Mouse (Mus musculus): ENCODE data around the gene Socs3.

Gene Socs3

DNA sequence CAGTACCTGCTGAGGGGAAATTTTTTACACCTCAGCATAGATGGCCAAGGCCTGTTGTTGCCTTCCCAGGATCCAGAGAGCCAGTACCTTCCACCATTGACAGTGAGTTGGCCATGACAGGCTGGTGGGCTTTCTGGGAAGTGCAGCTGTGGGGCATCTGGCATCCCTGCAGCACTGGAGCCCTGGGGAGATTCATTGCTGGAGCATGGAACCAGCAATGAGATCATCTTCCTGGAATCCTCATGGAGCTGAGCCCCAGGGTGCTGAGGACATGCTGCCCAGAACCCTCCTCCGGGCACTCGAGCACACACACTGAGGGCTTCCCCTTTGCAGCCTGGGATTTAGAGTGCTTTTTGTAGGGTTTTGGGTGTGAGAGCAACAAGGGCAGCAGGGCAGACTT lies 25.4 kb upstream of the Socs3 start:
- no peak for DNase-seq

DNA sequence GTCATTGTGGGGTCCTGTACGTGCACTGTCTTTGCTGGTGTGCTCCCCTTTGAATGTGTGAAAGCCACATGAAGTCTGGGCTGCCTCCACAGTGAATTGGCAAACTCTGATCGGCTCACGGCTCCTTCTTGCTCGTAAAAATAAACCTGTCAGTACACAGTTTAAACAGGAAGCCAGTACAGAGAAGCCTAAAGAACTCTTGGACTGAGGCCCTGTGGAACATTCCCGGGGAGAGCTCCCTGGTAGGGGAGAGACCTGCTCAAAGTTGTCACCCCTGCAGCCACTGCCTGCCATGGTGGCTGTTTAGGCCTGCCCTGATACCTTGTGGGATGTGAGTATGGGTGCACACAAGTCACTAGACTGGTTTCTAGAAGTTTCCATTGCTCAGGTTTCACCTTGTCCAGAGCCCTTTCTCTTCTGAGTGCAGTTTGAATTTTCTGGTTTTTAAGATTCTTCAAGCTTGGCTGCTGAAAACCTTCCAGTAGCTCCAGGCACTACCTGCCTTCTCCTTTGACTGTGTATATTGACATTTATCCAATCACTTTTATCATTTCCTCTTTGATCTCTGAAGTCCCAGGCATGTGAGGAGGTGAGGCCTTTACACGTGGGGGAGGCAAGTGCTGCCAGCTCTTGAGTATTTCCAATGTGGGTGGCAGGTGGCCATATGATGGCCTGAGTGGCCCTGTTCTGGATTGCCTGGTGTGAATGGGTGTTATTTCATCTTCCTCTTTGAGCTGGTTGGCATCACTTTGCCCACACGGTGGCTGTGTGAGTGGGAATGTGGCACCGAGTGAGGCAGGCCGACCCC lies 24.6 kb upstream of the Socs3 start:
- DNase-seq = peak; percentile 60

DNA sequence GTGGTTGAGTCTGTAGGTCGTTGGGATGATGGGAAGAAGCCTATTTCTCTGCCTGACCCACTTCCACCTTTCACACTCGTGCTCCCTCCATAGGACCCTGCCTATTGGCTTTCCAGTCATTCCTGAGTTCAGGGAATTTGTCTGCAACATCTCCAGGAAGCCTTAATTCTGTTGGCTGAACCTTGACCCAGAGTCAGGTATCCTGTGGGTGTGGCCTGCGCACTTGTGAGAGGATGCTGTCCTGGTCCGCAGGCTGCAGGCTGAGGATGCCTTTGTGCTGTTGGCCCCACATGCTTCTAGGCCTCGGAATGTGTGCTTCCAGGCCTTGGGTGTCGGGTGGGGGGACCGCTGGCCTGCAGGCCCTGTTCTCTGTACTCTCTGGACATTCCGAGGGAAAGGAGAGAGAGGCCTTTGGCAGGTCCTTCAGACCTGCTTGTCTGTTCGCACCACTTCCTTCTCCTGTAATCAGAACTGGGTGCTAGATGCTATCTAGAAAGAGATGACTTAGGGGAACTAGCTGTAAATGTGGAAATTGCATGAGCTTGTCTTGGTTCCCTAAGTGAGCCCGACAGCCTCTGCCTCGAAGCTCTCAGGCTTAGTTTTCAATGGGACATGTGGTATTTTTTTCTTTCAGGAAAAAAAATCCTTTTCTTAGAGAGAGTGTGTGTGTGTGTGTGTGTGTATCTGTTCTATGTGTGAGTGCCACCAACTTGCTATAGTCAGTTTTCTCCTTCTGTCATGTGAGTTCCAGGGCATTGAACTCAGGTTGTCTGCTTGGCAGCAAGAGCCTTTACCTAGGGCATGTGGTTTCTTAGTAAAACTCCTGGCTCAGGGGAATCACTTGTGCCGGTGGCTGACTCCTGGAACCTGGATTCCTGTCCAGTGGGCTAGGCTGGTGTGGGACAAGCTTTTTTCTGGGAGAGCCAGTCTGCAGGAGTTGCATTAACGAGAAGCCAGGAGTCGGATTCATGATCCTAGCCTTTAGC lies 23.6 kb upstream of the Socs3 start:
- peak; percentile 22 for DNase-seq

DNA sequence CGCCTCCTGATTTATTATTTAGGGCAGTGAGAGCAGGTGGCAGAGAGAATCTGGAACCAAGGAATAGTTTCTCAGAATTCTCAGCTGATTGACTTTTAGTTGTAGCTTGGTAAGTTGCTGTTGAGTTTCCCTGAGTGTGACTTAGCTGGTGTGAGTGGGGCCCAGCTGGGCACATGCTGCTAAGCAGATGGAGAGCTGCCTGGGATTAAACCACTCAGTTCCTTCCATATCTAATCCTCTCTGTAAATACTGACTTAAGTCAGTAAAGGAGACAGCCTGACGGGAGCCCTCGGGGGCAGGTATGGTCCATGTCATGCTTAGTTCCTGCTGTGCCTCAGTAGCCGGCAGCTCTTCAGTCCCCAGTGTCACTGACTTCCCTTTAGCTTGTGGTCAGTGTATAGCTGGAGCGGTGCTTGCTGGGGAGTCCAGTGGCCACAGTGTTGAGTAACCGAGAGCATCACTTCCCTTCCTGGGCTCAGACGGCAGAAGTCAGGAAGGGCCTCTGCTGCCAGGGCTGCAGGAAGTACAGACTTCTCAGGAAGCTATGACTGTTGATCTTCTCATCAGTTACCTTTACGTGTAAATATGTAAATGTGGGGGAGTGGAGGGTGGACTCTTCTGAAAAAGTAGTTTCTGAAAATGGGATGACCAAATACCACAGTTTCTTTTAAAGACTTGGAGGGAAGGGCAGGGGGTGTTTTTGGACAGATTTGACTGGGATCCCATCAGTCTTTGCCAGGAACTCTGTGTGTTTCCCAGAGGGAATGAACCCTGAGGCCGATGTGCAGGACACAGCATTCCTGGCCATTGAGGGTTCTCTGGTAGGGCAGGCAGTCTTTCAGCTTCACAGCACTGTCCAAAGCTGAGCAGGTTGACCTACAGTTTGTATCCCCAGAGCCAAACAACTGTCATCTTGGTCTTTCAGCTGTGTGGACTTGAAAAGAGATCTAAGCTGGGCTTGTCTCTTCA lies 21.9 kb upstream of the Socs3 start:
- peak; percentile 23 for DNase-seq

DNA sequence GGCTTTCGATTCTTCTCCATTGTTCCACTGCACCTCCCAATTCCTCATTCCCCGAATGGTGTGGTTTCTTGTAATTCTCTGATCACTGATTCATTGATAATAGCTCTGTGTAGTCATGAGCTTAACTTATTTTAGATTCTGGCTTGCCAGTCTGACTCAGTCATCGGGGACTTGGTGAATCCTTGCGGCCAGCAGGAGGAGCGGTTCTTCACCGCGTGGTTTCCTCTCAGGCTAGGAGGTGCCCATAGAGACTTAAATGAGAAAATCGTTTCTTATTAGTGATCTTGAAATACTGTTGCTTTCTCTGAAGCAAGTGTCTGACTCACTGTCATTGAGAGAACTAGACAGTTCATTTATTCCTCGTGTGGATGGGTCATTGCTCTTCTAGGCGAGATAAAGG lies 20.1 kb upstream of the Socs3 start:
- no peak for DNase-seq

DNA sequence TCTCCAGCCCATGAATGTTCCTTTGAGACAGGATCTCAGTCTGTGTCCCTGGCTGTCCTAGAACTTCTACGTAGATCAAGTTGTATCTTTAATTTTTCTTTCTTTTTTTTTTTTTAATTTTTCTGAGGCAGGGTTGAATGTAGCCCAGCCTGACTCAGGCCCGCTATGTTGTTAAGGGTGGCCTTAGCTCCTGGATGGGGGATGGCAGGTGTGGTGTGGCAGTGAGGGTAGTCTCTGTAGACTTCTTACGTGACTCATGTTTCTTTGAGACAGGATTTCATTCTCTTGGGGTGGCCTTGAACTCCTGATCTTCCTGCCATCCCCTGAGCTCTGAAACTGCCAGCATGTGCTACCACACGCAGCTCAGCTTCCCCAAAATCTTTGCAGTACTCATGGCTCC lies 19.4 kb upstream of the Socs3 start:
- no peak for DNase-seq

DNA sequence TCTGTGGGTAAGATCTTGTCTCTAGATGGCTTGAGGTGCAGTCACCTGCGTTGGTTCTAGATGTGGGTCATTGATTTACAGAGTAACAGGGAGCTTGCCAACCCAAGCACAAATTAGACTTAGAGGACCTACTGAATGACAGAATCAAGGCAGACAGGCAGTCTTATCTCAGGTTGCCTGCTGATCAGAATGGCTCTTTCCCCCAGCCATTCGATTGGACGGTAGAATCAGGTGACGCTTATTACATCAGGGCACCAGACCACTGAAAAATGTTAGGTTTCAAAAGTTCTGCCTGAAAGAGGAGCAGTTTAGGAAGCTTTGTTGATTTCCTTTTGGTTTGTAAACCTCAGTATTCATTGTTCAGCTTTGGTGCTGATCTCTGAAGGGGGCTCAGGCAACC lies 18.1 kb upstream of the Socs3 start:
- DNase-seq = peak; percentile 56

DNA sequence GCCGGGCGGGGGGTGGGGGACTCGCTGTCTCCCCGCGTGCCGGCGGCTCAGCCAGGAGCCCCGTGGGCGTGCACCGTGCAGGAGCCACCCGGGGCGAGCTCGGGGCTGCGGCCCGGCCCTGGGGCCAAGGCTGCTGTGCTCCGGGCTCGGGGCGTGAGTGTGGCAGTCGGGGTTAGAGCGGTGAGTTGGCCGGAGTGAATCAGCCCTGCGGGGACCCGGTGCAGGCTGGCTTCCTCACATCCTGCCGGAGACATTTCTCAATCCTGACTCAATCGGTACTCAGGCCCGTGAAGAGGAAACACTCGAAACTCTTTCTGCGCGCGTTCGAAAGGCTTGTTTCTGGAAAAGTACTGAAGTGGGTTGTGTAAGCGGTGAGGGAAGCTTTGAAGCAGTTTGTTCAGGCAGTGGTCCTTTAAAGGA lies 17.2 kb upstream of the Socs3 start:
- DNase-seq = no peak

DNA sequence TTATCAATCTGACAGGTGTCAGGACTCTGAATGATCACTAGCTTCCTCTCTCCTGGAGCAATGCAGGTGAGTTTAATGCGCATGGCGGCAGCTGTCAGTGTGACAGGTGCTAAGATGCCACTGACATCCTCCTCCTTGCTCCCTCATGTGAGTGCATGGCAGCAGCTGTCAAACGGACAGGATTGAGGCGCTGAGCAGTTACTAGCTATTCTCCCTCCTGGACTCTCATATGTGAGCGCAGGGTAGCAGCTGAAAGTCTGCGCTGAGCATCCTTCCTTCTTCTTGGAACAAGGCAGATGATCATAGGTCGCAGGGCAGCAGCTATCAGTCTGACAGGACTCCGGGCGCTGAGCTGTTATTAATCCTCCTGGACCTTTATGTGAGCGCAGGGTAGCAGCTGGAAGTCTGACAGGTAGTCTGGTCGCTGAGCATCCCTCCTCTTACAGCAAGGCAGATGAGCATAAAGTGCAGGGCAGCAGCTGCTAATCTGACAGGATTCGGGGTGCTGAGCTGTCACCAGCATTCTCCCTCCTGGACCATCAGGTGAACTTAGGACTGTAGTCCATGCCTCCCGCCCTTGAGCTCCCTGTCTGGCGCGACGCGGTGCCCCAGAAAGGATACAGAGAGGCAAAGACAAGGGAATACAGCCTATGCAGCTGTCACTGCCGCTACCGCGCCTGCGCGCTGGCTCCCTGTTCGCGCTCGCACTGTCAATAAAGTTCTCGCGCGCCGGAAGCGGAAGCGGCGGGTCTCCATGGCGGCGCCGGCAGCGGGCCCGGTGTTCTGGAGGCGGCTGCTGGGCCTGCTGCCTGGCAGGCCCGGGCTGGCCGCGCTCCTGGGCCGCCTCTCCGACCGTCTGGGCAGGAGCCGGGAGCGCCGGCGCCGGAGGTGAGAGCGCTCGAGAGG lies 16.5 kb upstream of the Socs3 start, which contains the start of gene Pgs1:
Gene Pgs1 (plus strand): TSS at position 167 of the 906 bp plus-strand sequence.
- DNase-seq = peak; percentile 87

DNA sequence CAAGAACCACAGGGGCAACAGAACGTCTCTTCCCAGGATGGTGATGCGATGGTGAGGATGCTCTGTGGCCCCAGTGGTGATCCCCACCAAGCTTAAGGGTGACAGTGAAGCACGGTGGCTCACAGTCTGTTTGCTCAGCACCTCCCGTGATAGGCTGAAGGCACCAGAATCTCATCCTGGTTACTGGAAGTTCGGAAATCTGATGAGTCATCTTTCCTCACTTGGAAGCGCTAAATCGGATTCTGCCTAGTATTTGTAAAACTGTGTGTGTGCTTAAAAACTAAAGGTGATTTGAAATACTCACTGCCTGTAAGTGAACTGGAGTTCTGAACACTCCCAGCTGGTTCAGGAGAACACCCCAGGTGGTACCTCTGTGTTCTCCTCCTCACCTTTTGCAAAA lies 13.9 kb upstream of the Socs3 start:
- DNase-seq = no peak

DNA sequence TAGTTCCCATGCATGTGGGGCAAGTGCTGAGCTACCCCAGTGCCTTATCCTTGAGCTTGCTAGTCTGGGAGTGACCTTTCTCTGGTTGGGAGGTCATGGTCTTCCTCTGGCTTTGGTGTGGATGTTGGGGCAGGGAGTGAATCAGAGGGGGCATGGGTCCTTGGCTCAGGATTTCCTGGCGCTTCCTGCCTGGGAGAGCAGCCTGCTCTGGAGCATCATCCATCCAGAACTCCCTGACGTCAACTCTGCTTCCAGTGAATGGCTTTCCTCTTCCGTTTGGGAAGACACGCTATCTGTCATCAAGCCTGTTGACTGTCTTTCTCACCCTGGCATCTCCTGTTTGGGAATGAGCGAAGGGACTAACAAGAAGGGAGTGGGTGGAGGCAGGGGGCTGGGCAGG lies 12.6 kb upstream of the Socs3 start:
- DNase-seq = peak; percentile 53

DNA sequence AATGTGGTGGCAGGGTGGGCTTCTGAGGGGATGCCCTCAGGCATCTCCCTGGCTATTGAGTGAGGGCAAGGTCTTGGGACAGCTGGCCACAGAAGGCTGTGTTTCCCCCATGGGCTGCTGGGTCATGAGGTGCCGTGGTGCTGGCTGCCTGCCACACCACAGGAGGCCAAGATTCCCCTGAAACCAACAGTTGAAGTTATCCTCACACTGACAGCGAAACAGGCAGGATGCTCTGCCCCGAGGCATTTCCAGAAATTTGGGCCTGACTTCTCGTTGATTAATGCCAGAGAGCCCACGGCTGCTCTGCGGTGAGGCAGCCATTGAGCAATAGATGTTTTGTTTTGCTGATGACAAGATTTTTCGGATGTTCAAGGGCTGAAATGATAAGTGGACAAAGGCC lies 9.5 kb upstream of the Socs3 start:
- DNase-seq = no peak

DNA sequence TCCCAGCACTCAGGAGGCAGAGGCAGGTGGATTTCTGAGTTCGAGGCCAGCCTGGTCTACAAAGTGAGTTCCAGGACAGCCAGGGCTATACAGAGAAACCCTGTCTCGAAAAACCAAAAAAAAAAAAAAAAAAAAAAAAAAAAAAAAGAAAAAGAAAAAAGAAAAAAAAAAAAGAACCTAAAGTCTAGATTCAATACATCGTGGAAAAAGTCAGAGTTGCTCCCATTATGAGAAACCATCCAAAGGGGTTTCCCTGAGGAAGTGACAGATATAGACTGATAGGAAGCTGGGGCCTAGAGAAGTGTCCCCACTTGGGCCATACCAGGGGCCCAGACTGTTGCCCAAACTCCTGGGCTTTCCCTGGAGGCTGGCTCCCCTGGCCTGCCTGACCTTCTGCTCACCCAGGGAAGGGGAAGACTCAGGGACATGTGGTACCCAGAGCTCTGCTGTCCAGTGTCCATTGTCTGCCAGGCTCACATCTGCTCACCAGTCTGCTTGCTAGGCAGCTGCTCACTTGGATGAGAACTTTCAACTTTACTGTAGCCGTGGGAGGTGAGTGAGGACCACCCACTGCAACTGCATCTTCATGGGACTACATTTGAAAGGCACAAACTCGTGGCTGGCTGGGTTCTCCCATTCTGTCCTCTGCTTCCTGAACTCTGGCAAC lies 8.0 kb upstream of the Socs3 start:
- no peak for DNase-seq

DNA sequence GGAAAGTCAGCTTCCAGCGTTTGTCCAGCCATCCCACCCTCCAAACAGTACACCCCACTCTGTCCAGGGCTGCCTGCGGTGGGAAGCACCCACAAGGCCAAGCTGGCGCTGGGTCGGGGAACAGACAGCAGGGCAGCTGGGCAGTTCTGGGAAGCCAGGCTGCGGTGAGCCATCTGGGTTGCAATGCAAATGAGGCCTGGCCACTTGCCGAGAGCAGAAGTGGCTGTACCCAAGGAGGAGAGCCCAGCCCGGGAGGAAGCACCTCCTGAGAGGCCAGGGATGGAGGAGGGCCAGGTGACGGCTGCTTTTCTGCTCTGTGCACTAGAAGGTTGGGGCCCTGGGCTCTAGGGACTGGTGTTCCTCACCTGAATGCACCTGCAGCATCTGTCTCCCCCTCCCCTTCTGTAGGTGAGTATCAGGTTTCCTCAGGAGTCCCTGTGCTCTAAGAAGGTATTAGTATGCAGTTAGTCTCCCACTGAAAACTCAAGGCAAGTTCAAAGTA lies 6.3 kb upstream of the Socs3 start:
- no peak for DNase-seq

DNA sequence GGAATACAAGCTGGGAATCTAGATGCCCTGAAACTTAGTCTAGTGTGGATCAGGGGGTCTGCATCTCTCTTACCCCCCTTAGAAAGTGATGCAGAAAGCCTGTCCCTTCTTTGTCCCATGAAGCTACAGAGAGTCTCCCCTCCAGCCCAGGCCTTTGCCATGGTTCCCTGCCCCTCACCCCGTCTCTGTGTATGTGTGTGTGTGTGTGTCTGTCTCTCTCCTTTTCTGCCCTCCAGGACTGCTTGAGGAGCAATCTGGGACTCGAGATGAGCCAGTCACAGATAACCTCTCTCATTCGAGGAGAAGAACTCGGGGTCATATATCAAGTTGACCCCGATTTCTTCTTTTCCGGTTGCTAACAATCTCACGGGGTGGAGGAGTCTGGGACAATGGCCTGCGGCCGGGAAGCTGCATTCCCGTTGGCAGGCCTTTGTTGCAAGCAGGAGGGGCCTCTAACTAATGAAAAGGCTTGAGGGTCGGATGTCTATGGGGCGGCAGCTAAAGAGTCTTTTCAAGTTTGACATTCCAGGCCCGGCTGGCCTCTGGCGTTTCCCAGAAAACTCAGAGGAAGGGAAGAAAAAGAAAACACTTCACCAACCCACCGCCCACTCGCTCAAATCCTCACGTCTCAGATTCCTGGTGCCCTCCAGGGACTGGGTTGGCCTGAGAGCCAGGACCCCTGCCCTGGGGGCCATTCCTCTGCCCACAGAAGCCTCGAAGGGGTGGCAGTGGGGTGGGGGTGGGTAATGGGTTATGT lies 5.5 kb upstream of the Socs3 start:
- DNase-seq = no peak

DNA sequence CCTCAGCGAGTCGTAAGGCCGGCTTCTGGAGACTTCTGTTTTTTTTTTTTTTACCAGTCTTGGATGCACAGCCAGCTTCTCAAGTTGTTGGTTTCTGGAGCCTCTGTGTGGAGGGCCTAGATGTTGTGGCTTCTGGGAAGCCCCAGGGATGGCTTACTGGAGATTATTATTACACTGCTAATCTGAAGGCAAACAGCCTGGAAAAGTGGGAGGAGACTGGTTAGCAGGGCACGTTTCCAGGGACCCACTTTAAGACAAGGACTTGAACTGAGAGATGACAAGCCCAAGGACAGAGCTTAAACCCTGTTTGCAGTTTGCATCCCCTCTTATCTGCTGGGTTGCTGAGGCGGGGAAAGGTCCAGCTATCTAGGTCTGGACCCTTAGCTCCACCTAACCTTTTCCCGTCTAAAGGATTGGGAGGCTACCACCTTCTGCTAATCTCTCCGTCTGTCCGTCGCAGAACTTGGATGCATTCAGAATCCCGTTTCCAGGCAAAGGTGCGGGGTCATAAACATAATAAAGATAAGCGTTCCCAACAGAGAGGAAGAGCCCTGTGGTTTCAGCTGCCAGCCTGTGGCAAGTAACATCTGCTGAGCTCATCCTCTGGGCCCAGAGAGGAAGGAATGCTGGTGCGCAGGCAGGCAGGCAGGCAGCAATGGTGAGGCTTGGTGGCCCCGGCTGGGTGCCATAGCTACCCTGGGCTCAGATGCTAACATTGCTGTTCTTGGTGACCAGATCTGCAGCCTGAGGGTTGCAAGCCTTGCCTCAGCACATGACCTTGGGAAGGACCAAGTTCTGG lies 4.7 kb upstream of the Socs3 start:
- no peak for DNase-seq

DNA sequence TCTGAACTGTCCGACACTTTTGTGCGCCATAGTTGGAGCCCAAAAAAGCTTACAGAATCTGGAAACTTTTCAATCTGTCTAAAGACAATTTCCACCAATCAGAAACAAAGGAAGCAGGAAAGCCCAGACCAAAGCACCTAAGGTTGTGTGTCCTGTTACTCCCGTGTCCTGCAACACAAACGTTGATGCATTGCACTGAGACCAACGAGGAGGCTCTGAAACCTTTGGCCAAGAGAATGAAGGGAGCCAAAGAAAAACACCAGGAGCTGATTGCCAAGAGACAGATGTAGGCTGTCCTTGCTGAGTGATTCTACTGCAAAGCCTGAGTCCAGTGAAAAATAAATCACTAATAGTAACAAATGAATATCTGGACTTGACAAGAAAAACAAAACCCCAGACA lies 3.7 kb upstream of the Socs3 start:
- no peak for DNase-seq

DNA sequence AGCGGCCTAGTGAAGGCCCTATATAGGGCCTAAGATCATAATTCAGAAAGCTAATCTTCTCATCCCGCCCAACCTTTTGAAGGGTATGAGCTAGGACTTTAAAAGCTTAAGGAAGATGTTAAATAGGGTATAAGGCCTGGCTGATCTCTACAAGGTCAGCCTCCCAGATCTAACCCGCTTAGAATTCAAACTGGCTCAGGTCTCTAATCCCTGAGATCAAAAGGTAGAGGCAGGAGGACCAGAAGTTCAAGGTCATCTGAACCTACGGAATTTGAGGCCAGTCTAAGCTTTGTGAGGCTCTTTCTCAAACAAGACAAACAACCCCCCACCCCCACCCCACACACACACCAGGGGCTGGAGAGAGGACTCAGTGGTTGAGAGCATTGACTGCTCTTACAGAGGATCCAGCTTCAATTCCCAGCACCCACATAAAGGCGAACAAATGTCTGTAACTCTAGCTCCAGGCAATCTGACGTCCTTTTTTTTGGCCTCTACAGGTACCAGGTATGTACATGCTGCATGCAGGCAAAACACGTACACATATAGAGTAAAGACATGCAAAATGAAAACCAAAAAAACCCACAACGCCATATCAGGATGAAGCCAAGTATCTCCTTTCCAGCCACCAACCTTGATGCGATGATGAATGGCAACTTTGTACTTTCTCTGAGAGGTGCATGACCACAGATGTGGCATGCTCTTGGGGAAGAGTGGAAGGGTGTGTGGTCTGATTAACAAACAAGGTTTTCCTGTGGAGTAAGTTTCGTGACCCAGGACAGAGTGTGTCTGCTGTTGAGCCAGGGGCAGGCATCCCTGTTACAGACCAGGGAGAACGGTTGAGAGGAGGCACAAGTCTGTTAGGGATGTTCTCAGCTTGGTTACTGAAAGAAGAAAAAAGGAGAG lies 3.1 kb upstream of the Socs3 start:
- DNase-seq = no peak

Measured in kidney, adult 11 months (tissue).